Mouse (Mus musculus) CH12.LX (cell line): Measurements from ENCODE around the gene Slc26a1.

Source experiments
- BHLHE40 ChIP-seq: IDR thresholded peaks from 2 replicates; pipeline ENCODE4 v1.6.1; 2011; ENCODE audit warnings: mild to moderate bottlenecking, low read depth, low read length, improper control_type of control experiment
- CHD1 ChIP-seq: IDR thresholded peaks from 2 replicates; pipeline ENCODE4 v1.6.1; 2012; ENCODE audit warnings: low read depth, low read length, improper control_type of control experiment, inconsistent platforms
- E2F4 ChIP-seq: IDR thresholded peaks from 2 replicates; pipeline ENCODE4 v1.6.1; 2011; ENCODE audit warnings: low read depth, low read length, improper control_type of control experiment; ENCODE audit not compliant: insufficient replicate concordance
- ELF1 ChIP-seq: IDR thresholded peaks from 2 replicates; pipeline ENCODE4 v1.6.1; 2014; ENCODE audit warnings: low read depth, mild to moderate bottlenecking, inconsistent platforms, low read length, improper control_type of control experiment
- POLR2A ChIP-seq: IDR thresholded peaks from 2 replicates; pipeline ENCODE4 v1.6.1; 2011; ENCODE audit warnings: low read depth, mild to moderate bottlenecking, improper control_type of control experiment, low read length

GRCm38 (mm10) chr5:108636172-108636571 is 39.2 kb downstream of the Slc26a1 start:
- TF ChIP-seq CHD1 (no peak), BHLHE40 (no peak), ELF1 (no peak), POLR2A (no peak), E2F4 (no peak)
